Mouse (Mus musculus) midbrain, embryonic 11.5 days (tissue): ENCODE results near the gene Gm10645. TPM values are rescaled to one million over a fixed set of nuclear protein-coding genes. Genes with fewer than 3 reads are reported as not detected.

Experiments used
- ATAC-seq: fragments of 200-750 bp; cut with Nextera tagmentation; 2 replicates; pipeline ENCODE4 v1.8.0; 2017; ENCODE audit warnings: moderate TSS enrichment, moderate library complexity; ENCODE audit not compliant: low FRiP score
- DNase-seq: peaks from one replicate; pipeline ENCODE4 v3.0.0; 2015; ENCODE audit warnings: low spot score; ENCODE audit errors: missing footprints
- H3K27ac ChIP-seq: fragments of 300-500 bp; sonication (generic); 2 replicates; pipeline ENCODE4 v1.5.1; 2014; ENCODE audit warnings: low read depth, low read length
- H3K27me3 ChIP-seq: fragments of 300-500 bp; sonication (generic); 2 replicates; pipeline ENCODE4 v1.6.1; 2014; ENCODE audit warnings: mild to moderate bottlenecking, low read length, moderate library complexity, mixed read lengths; ENCODE audit not compliant: control insufficient read depth, insufficient read depth
- H3K36me3 ChIP-seq: fragments of 300-500 bp; sonication (generic); 2 replicates; pipeline ENCODE4 v1.6.1; 2014; ENCODE audit warnings: mild to moderate bottlenecking, low read length, moderate library complexity, mixed read lengths; ENCODE audit not compliant: control insufficient read depth, insufficient read depth
- H3K4me1 ChIP-seq: fragments of 300-500 bp; sonication (generic); 2 replicates; pipeline ENCODE4 v1.6.1; 2014; ENCODE audit warnings: low read length; ENCODE audit not compliant: control insufficient read depth, insufficient read depth
- H3K4me2 ChIP-seq: fragments of 300-500 bp; sonication (generic); 2 replicates; pipeline ENCODE4 v1.6.1; 2014; ENCODE audit warnings: mild to moderate bottlenecking, moderate library complexity
- H3K4me3 ChIP-seq: fragments of 300-500 bp; sonication (generic); 2 replicates; pipeline ENCODE4 v1.5.1; 2014; ENCODE audit warnings: low read depth, low read length
- H3K9ac ChIP-seq: fragments of 300-500 bp; sonication (generic); 2 replicates; pipeline ENCODE4 v1.6.1; 2014; ENCODE audit warnings: low read length
- H3K9me3 ChIP-seq: fragments of 300-500 bp; sonication (generic); 2 replicates; pipeline ENCODE4 v1.6.1; 2016; ENCODE audit warnings: low read length; ENCODE audit not compliant: control insufficient read depth
- WGBS: fragments of 180-500 bp; shearing (Covaris S2); extraction: QIAGEN DNeasy Blood & Tissue Kit; methylation state at CpG from one replicate; pipeline ENCODE4 v1.1.7; 2014; 5-methylcytosine and 5-hydroxymethylcytosine counted together
- polyA plus RNA-seq: library from polyadenylated mRNA; unstranded; fragments of >200 nt; fragmentation: Nextera tagmentation; extraction: Ambion mirVana; gene quantifications from 2 replicates; pipeline ENCODE4 v1.2.1, GENCODE M21; 2014

The Gm10645 gene
- polyA plus RNA-seq: 5.8 and 6.6 TPM in 2 replicates

DNA sequence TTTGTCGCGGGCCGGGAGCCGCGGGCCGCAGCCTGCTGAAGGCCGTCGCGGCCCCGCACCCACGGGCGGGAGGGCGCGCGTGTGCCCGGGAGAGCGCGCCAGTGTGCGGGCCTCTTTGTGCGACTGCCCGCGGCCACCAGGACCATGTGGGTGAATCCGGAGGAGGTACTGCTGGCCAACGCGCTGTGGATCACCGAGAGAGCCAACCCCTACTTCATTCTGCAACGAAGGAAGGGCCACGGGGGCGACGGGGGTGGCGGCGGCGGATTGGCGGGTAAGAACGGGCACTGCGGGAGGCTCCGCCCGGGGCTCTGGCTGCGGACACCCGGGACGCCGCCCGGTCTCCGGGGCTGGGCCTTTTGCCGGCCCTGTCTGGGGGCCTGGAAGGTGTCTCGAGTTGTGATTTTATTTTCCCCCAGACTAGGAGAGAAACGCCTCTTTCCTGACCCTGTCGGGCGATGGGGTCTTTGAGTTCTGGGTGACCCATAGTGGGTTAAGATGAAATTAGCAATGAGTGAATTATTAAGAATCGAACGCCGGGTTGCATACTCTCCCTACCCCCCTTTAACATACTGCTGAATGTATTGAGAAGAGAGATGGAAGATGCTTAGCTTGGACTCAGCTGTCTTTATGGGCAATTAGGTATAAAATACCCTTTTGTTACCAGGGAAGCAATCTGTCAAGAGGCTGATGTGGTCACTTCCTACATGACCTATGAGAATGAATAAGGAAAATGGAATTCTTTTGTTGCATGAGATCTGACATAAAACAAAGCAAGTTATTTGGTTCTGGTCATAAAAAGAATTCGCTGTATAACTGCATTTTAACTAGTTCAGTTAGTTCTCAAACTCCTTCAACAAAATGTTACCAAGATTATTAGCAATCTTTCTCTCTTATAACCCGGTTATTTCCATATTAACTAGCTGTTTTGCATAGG lies at the start of gene Gm10645:
Gm10645 (minus strand) TSS at position 240 of the 937 bp plus-strand sequence.
- no peaks in the 10 kb centered on the region for H3K9me3 ChIP-seq
- 2% methylated on average over 49 of the region's 54 CpGs for WGBS
- H3K4me2 ChIP-seq: peak within 1 kb of the TSS; percentile 49
- H3K4me1 ChIP-seq: peaks cover 12% of the 10 kb centered on the region; the same call in 1 of the 2 replicates
- peak within 1 kb of the TSS; percentile 98 for H3K9ac ChIP-seq
- peak; percentile 77 for ATAC-seq
- peak within 1 kb of the TSS; percentile 86 for H3K4me3 ChIP-seq
- DNase-seq: peak; percentile 96
- H3K27ac ChIP-seq: peak within 1 kb of the TSS; percentile 88
- H3K27me3 ChIP-seq: no peaks in the 10 kb centered on the region
- no peaks in the 10 kb centered on the region for H3K36me3 ChIP-seq

DNA sequence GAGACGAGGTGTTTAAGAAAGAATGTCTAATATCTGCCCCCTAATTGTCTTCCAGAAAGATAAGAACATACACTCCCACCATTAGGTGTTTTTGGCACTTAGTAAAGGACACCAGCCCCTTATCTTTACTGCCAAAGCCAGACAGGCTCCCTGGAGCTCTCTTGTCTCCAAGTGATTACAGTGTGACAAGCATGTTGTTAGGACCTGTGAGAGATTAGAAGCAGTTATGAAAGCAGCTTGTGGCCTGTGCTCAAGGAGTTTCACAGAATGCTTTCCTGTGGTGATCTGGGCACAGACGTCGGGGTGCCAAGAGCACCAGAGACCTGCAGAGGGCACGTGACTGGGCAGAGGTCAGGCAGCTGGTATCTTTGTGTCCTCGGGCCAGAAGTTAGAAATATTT lies 49.1 kb upstream of the Gm10645 start:
- H3K4me1 ChIP-seq: no peaks in the 10 kb centered on the region; the same call in 1 of the 2 replicates
- no peak overlapping the region for H3K9ac ChIP-seq
- no peak overlapping the region for H3K4me3 ChIP-seq
- no peaks in the 10 kb centered on the region for H3K36me3 ChIP-seq
- 64% methylated on average over 5 of the region's 5 CpGs for WGBS
- no peak overlapping the region for H3K27ac ChIP-seq
- ATAC-seq (no peak), DNase-seq (no peak)
- no peak overlapping the region for H3K4me2 ChIP-seq
- no peaks in the 10 kb centered on the region for H3K27me3 ChIP-seq
- H3K9me3 ChIP-seq: no peaks in the 10 kb centered on the region

DNA sequence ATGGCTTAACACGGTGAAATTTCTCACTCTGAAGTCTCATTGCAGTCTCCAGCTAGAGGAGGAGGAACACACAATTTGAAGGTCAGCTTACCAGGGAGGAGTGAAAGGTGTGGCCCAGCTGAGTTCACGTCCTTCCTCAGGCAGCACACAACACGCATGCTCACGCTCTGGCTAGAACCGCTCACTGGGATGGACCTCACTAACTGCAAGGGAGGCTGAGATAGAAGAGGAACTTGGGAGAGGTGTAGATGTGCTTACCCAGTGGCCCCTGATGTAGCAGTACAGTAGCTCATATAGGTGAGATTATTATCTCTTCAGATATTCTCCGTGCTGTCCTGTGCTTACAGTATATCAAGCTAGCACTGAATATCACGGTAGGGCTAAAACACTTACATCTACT lies 44.7 kb upstream of the Gm10645 start:
- H3K4me3 ChIP-seq: no peak overlapping the region
- H3K4me2 ChIP-seq: no peak overlapping the region
- H3K27me3 ChIP-seq: no peaks in the 10 kb centered on the region
- peak; percentile 71 for DNase-seq
- H3K27ac ChIP-seq: no peak overlapping the region
- ATAC-seq: no peak
- 94% methylated on average over 7 of the region's 7 CpGs for WGBS
- H3K9me3 ChIP-seq: no peaks in the 10 kb centered on the region
- no peak overlapping the region for H3K9ac ChIP-seq
- no peaks in the 10 kb centered on the region for H3K36me3 ChIP-seq
- H3K4me1 ChIP-seq: no peaks in the 10 kb centered on the region; the same call in 1 of the 2 replicates

DNA sequence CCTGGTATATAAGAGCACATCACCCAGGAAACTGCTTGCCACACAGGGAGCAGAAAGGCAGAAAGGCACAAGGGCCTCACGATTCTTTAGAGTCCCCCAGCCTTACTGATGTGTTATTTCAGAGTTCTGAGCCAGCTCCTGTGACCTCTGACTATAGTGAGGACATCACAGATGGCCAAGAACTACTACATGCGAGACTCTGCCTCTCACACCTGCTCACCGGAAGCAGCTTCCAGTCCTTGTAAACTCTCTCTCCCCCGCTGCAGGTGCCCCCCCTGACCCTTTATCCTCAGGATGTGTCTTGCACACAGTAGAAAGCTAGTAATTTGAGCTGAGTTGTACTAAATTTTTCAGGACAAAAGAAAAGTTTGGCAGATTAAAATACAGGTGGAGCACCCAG lies 43.6 kb upstream of the Gm10645 start:
- Histone ChIP-seq H3K36me3 (no peaks in the 10 kb centered on the region), H3K9me3 (no peaks in the 10 kb centered on the region), H3K27ac (no peak overlapping the region), H3K27me3 (no peaks in the 10 kb centered on the region), H3K4me3 (no peak overlapping the region), H3K4me2 (no peak overlapping the region), H3K9ac (no peak overlapping the region), H3K4me1 (no peaks in the 10 kb centered on the region)
- ATAC-seq (no peak), DNase-seq (peak; percentile 81)
- 85% methylated on average over 4 of the region's 4 CpGs for WGBS

DNA sequence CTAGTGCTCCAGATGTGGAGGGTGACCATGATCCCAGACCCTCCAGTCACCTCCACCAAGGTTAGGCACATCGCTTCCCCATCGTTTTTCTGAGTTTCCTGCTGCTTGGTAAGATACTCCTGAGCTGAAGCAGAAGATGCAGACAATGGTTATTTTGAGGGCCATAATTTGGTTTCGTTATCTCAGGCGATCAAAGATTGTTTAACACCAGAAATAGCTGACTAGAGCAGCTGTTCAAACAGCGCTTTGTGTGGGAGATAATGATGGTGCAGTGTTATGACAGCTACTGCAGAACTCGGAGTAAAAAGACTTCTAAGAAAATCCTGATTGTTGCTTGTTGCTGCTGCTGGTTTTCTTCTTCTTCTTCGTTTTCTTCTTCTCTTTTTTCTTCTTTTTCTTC lies 39.9 kb upstream of the Gm10645 start:
- Histone ChIP-seq H3K9me3 (no peaks in the 10 kb centered on the region), H3K9ac (no peak overlapping the region), H3K36me3 (no peaks in the 10 kb centered on the region), H3K4me1 (no peaks in the 10 kb centered on the region), H3K4me2 (no peak overlapping the region), H3K27ac (no peak overlapping the region), H3K27me3 (no peaks in the 10 kb centered on the region), H3K4me3 (no peak overlapping the region)
- WGBS: 85% methylated on average over 7 of the region's 7 CpGs
- DNase-seq (peak; percentile 21), ATAC-seq (no peak)

DNA sequence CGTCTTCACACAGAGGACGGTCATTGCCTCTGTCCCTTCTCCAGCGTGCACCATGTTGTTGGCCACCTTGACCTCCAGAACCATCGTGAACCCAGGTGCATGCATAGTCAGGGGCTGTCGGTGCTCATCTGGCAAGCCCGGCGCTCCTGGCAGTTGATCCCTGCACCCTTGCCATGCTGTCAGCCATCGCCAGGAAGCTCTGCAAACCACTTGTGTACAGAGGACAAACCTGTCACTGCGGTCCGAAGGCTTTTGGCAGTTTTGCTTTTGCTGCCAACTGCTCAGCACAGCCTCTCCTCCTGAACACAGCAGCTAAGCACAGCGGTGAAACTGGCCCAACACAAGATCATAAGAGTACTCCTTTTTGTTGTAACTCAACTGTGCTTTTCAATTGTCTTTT lies 37.0 kb upstream of the Gm10645 start:
- Histone ChIP-seq H3K9ac (no peak overlapping the region), H3K27me3 (no peaks in the 10 kb centered on the region), H3K4me1 (no peaks in the 10 kb centered on the region), H3K4me2 (no peak overlapping the region), H3K9me3 (no peaks in the 10 kb centered on the region), H3K27ac (no peak overlapping the region), H3K36me3 (no peaks in the 10 kb centered on the region), H3K4me3 (no peak overlapping the region)
- WGBS: 94% methylated on average over 11 of the region's 11 CpGs
- ATAC-seq (no peak), DNase-seq (no peak)

DNA sequence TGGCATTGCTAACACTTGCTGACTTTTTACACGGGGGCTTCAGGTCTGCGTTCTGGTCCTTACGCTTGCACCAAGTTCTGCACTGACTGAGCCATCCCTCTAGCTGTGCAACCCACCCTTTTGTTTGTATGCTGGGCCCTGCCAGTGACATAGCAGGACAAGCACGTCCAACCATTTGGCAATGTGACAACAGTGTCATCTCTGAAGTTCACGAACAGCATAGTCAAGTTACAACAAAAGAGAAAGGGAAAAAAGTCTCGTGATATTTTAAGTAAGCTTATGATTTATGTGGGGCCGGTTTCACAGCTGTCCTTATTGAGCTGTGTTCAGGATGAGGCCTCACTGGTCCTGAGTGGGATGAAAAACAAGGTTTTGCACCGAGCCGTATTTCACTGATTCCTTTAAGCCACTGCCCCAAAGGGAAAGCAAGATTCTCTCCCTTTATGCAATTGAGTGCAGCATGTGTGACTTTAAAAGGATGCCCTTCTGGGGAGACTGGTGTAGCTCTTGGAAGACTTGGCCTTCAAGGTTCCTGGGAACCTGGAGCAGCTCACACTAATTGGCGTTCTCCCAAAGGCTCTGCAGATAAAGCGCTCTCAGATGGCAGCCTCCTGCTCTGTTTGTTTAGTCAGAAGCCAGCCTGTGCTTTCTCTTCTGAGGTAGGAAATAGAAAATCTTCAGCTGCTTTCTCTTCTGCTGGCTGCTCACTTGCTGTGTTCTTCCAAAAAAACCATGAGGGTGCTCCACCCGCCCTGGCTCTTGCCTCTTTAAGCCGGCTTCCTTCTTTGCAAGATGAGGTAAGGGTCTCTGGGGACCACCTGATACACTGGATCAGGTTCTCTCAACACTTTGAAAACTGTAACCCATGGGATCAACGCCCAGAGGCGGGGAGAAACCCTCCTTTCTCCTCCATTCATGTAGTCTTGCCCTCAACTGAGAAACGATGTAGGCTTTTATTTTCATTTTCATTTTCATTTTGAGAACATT lies 34.5 kb upstream of the Gm10645 start:
- no peak overlapping the region for H3K9ac ChIP-seq
- DNase-seq (no peak), ATAC-seq (no peak)
- no peaks in the 10 kb centered on the region for H3K36me3 ChIP-seq
- WGBS: 87% methylated on average over 16 of the region's 16 CpGs
- H3K4me3 ChIP-seq: no peak overlapping the region
- H3K4me1 ChIP-seq: no peaks in the 10 kb centered on the region
- no peaks in the 10 kb centered on the region for H3K9me3 ChIP-seq
- H3K4me2 ChIP-seq: no peak overlapping the region
- no peak overlapping the region for H3K27ac ChIP-seq
- no peaks in the 10 kb centered on the region for H3K27me3 ChIP-seq

DNA sequence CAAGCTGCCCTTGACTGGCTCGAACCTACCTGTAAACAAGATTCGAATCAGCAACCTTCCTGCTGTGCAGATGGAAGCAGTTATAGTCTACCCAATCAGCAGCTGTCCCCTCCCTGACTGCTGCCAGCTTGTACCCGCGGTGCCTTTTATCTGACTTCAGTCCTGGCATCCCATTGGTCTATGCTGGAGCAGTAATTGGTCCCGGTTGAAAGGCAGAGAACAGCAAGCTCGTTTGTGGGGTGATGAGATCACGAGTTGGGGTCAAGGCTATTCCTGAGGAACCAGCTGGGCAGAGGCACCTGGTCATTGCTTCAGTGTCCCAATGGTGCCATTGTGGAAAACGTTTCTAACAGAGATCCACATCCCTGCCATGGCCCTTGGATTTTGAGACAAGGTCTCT lies 33.7 kb upstream of the Gm10645 start:
- H3K9me3 ChIP-seq: no peaks in the 10 kb centered on the region
- 84% methylated on average over 8 of the region's 8 CpGs for WGBS
- DNase-seq (no peak), ATAC-seq (no peak)
- H3K36me3 ChIP-seq: no peaks in the 10 kb centered on the region
- H3K9ac ChIP-seq: no peak overlapping the region
- H3K4me2 ChIP-seq: no peak overlapping the region
- no peak overlapping the region for H3K4me3 ChIP-seq
- H3K27me3 ChIP-seq: no peaks in the 10 kb centered on the region
- H3K4me1 ChIP-seq: no peaks in the 10 kb centered on the region
- H3K27ac ChIP-seq: no peak overlapping the region
